Mouse (Mus musculus): Measurements from ENCODE around the gene Prr14l. TPM values are rescaled to one million over a fixed set of nuclear protein-coding genes. Genes with fewer than 3 reads are reported as not detected.
"Not testable (repeated sequence)": the region's sequence is repeated elsewhere in the genome, so short reads cannot be mapped to it uniquely, and the experiment has no call there.

Gene Prr14l
- total RNA-seq, 4 experiments from 2014 or later, result 31.4 to 40.3 (median 35.3) TPM

GRCm38 (mm10) chr5:32786454-32786853, 67.6 kb downstream of the Prr14l start:
- not testable (repeated sequence) for DNase-seq (ENCODE audit: low spot score in 2 of 2)

- DNase-seq (ENCODE audit: low spot score in 2 of 2), result peak; percentile 93 to 97
Observed at GRCm38 (mm10) chr5:32785313-32785915, 68.6 kb downstream of the Prr14l start, which contains the start of gene Pisd. Gene Pisd, minus strand, starts transcription at chr5:32785646.

GRCm38 (mm10) chr5:32784726-32785125, 69.3 kb downstream of the Prr14l start:
- DNase-seq (ENCODE audit: low spot score in 2 of 2), result no peak

- no peak for DNase-seq (ENCODE audit: low spot score in 2 of 2)
Observed at GRCm38 (mm10) chr5:32781596-32781995, 72.5 kb downstream of the Prr14l start.

GRCm38 (mm10) chr5:32778168-32778567, 75.9 kb downstream of the Prr14l start:
- DNase-seq (ENCODE audit: low spot score in 2 of 2), result no peak

GRCm38 (mm10) chr5:32772361-32772760, 81.7 kb downstream of the Prr14l start:
- DNase-seq (ENCODE audit: low spot score in 2 of 2), result no peak

GRCm38 (mm10) chr5:32767636-32768373, 86.3 kb downstream of the Prr14l start:
- DNase-seq (ENCODE audit: low spot score in 2 of 2), result no peak

- no peak for DNase-seq (ENCODE audit: low spot score in 2 of 2)
Observed at GRCm38 (mm10) chr5:32767004-32767403, 87.1 kb downstream of the Prr14l start.

- DNase-seq (ENCODE audit: low spot score in 2 of 2), result no peak
Observed at GRCm38 (mm10) chr5:32761566-32762140, 92.4 kb downstream of the Prr14l start.

GRCm38 (mm10) chr5:32760787-32761186, 93.3 kb downstream of the Prr14l start:
- no peak for DNase-seq (ENCODE audit: low spot score in 2 of 2)

GRCm38 (mm10) chr5:32760352-32760751, 93.7 kb downstream of the Prr14l start:
- DNase-seq (ENCODE audit: low spot score in 2 of 2), result not testable (repeated sequence)

GRCm38 (mm10) chr5:32759662-32760061, 94.4 kb downstream of the Prr14l start:
- no peak for DNase-seq (ENCODE audit: low spot score in 2 of 2)

GRCm38 (mm10) chr5:32756141-32756540, 97.9 kb downstream of the Prr14l start:
- no peak for DNase-seq (ENCODE audit: low spot score in 2 of 2)

GRCm38 (mm10) chr5:32751736-32752135, 102.3 kb downstream of the Prr14l start:
- DNase-seq (ENCODE audit: low spot score in 2 of 2), result no peak

GRCm38 (mm10) chr5:32748936-32749335, 105.1 kb downstream of the Prr14l start:
- no peak for DNase-seq (ENCODE audit: low spot score in 2 of 2)

- DNase-seq (ENCODE audit: low spot score in 2 of 2), result no peak
Observed at GRCm38 (mm10) chr5:32747650-32748375, 106.2 kb downstream of the Prr14l start.

GRCm38 (mm10) chr5:32745705-32746655, 108.1 kb downstream of the Prr14l start:
- DNase-seq (ENCODE audit: low spot score in 2 of 2), result peak; percentile 35 to 61

- DNase-seq (ENCODE audit: low spot score in 2 of 2), result peak; percentile 65 to 84
Observed at GRCm38 (mm10) chr5:32742149-32742548, 111.9 kb downstream of the Prr14l start.

- peak; percentile 36 to 71 for DNase-seq (ENCODE audit: low spot score in 2 of 2)
Observed at GRCm38 (mm10) chr5:32741377-32741776, 112.7 kb downstream of the Prr14l start.

- DNase-seq (ENCODE audit: low spot score in 2 of 2), result not testable (repeated sequence)
Observed at GRCm38 (mm10) chr5:32740850-32741249, 113.2 kb downstream of the Prr14l start.

- DNase-seq (ENCODE audit: low spot score in 2 of 2), result no peak
Observed at GRCm38 (mm10) chr5:32740138-32740537, 113.9 kb downstream of the Prr14l start.

All from left cerebral cortex, adult 8-10 months (tissue).